27 mouse cellular contexts compared by ENCODE assay signal in genomic region chr6:118292928-118293327, GRCm38 (mm10).
"Had no signal": no experiment of that assay in that cellular context is flagged by ENCODE, and none has a peak within 500 bp of the region (broad histone marks: within the 10 kb centered on the region; RNA-seq: fewer than 3 reads in every experiment).

No protein-coding gene starts in this region.

- H3K4me2 ChIP-seq: embryonic facial prominence, embryonic 12.5 days; embryonic facial prominence, embryonic 13.5 days; embryonic facial prominence, embryonic 15.5 days; forebrain, embryonic 12.5 days; forebrain, embryonic 13.5 days; forebrain, embryonic 15.5 days had no signal

- H3K4me3 ChIP-seq: embryonic facial prominence, embryonic 10.5 days; embryonic facial prominence, embryonic 12.5 days; embryonic facial prominence, embryonic 13.5 days; embryonic facial prominence, embryonic 15.5 days; erythroblast, embryonic 14.5 days; forebrain, embryonic 10.5 days; forebrain, embryonic 12.5 days; forebrain, embryonic 13.5 days; forebrain, embryonic 15.5 days; gastrocnemius, adult 2 months; heart, adult 2 months had no signal

- DNase-seq: cerebellum, adult 18-20 months; cerebellum, adult 2 months; cerebellum, adult 8-10 months; cerebellum, adult 9-10 months; cerebellum, adult 9-11 months; cerebellum, postnatal 14 days; cerebellum, postnatal 25 days; cerebellum, postnatal 36 days; embryo, embryonic 11 days; forebrain, postnatal 0 days; gastrocnemius, postnatal 10 days; gastrocnemius, postnatal 14 days; gastrocnemius, postnatal 25 days; gastrocnemius, postnatal 36 days; heart, adult 2 months had no signal

- H3K9me3 ChIP-seq: embryonic facial prominence, embryonic 10.5 days; embryonic facial prominence, embryonic 12.5 days; embryonic facial prominence, embryonic 13.5 days; embryonic facial prominence, embryonic 15.5 days; forebrain, embryonic 10.5 days; forebrain, embryonic 12.5 days; forebrain, embryonic 13.5 days; forebrain, embryonic 15.5 days had no signal

- ATAC-seq: forebrain, embryonic 13.5 days; forebrain, embryonic 14.5 days; forebrain, embryonic 15.5 days; forebrain, embryonic 16.5 days; forebrain, postnatal 0 days had no signal

- H3K36me3 ChIP-seq: embryonic facial prominence, embryonic 10.5 days; embryonic facial prominence, embryonic 12.5 days; embryonic facial prominence, embryonic 13.5 days; embryonic facial prominence, embryonic 15.5 days; forebrain, embryonic 10.5 days; forebrain, embryonic 12.5 days; forebrain, embryonic 15.5 days had no signal

- H3K9ac ChIP-seq: embryonic facial prominence, embryonic 12.5 days; embryonic facial prominence, embryonic 13.5 days; embryonic facial prominence, embryonic 15.5 days; forebrain, embryonic 12.5 days; forebrain, embryonic 13.5 days; forebrain, embryonic 15.5 days; forebrain, postnatal 0 days had no signal

- H3K27ac ChIP-seq: embryonic facial prominence, embryonic 10.5 days; embryonic facial prominence, embryonic 12.5 days; embryonic facial prominence, embryonic 13.5 days; embryonic facial prominence, embryonic 15.5 days; forebrain, embryonic 10.5 days; forebrain, embryonic 12.5 days; forebrain, embryonic 13.5 days; forebrain, embryonic 15.5 days; gastrocnemius, adult 2 months; heart, adult 2 months had no signal

- H3K4me1 ChIP-seq: embryonic facial prominence, embryonic 10.5 days; embryonic facial prominence, embryonic 12.5 days; embryonic facial prominence, embryonic 13.5 days; embryonic facial prominence, embryonic 15.5 days; forebrain, embryonic 10.5 days; forebrain, embryonic 12.5 days; forebrain, embryonic 13.5 days; forebrain, embryonic 15.5 days had no signal

- H3K27me3 ChIP-seq: embryonic facial prominence, embryonic 12.5 days; embryonic facial prominence, embryonic 13.5 days; embryonic facial prominence, embryonic 15.5 days; forebrain, embryonic 12.5 days; forebrain, embryonic 13.5 days; forebrain, embryonic 15.5 days had no signal
